Mouse (Mus musculus) CH12.LX (cell line): ENCODE data around the gene Tshz2.

Experiments
- CHD2 ChIP-seq: IDR thresholded peaks from 2 replicates; pipeline ENCODE4 v1.6.1; 2011; ENCODE audit warnings: low read length, improper control_type of control experiment
- CTCF ChIP-seq, 2 experiments: IDR thresholded peaks in 1 of 2; conservative IDR thresholded peaks in 1 of 2; 2 replicates each; pipeline ENCODE4 v1.5.1; 2011 to 2012; ENCODE audit warnings: low read depth in 2 of 2, low read length in 2 of 2, improper control_type of control experiment in 1 of 2, inconsistent platforms in 1 of 2, mild to moderate bottlenecking in 1 of 2, moderate library complexity in 1 of 2

DNA sequence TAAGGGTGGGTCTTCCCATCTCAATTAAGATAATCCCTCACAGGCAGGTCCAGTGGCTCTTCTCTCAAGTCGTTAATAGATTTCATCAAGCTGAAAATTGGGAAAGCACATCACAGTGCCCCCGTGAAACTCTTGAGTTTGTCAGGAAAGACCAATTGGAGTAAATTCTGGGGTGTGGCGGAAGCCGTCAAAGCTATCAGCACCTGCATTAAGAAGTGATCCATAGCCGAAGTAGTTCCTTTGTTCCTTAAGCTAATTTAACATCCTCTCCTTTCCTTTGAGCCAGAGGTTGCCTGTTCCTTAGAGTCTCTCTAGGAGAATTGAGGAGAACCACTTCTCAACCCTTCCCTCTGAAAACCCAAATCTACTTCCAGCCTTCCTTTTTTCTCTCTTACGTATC, 16.8 kb upstream of the Tshz2 start:
- TF ChIP-seq CHD2 = no peak
- TF ChIP-seq CTCF (conservative IDR thresholded peaks at IDR 0.05 in 1 of 2, IDR thresholded peaks at IDR 0.05 in 1 of 2; ENCODE audit: low read depth in 2 of 2, low read length in 2 of 2) = no peak
